Mouse (Mus musculus): Measurements from ENCODE around the gene Mrpl51.
"Not testable (repeated sequence)": the region's sequence is repeated elsewhere in the genome, so short reads cannot be mapped to it uniquely, and the experiment has no call there.

Gene Mrpl51

DNA sequence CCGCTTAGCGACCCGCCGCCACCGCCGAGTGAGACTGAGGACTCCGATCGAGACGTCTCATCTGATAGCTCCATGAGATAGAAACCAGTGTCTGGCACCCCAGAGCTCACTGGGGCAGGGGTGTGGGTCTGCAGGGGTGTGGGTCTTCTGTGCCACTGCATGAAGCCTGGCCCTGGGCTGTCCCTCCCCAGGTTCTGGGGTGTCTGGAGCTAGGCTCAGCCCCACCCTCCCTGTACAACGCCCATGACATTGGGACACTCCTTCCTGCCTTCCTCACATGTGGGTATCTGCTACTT lies 31.1 kb upstream of the Mrpl51 start:
- DNase-seq = no peak

- peak; percentile 83 for DNase-seq
These were observed 30.5 kb upstream of the Mrpl51 start for GRCm38 (mm10) chr6:125160854-125161760.

DNA sequence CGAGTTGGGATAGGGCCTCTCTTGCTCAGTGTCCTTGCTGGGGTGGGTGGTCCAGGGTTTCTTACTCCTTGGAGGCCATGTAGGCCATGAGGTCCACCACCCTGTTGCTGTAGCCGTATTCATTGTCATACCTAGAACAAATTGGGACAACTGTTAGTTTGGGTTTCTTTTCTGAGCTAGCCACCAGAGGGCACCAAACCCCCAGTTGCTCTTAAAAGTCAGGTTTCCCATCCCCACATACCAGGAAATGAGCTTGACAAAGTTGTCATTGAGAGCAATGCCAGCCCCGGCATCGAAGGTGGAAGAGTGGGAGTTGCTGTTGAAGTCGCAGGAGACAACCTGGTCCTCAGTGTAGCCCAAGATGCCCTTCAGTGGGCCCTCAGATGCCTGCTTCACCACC lies 29.6 kb upstream of the Mrpl51 start:
- DNase-seq = peak; percentile 74

- not testable (repeated sequence) for DNase-seq
These were observed 28.8 kb upstream of the Mrpl51 start for GRCm38 (mm10) chr6:125162615-125163305.

DNA sequence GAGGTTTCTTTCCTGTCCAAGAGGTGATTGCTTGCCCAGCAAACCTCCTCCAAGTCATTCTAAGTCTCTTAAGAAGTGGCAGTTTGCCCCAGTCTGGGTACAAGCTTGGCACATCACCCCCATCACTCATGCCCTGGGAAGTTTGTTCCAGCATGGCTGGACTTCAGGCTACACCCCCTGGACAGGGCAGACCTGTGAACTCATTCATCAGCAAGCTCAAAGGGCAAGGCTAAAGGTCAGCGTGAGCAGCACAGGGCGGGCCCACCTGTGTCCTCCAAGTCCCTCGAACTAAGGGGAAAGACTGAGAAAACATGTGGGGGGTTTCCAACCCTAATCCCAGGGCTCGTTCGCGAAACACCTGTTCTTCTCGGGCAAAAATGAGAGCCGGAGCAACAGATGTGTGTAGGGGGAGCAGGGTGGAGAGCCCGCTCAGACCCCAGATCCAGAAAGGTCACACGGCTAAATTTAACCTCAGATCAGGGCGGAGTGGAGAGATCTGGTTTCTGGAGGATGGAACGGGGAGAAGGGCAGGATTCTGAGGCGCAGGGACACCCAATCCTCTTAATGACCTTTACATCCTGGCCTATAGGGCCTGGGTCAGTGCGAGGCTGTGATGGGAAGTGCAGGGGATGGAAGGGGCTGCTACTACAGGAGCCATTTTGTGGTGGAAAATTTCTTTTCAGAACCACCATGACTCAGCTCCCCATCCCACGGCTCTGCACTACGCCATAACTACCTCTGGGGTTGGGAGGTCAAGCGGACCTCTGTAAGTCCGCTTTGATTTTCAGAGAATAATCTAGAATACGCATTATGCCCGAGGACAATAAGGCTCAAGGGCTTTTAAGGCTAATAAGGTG lies 27.6 kb upstream of the Mrpl51 start:
- DNase-seq = peak; percentile 83

DNA sequence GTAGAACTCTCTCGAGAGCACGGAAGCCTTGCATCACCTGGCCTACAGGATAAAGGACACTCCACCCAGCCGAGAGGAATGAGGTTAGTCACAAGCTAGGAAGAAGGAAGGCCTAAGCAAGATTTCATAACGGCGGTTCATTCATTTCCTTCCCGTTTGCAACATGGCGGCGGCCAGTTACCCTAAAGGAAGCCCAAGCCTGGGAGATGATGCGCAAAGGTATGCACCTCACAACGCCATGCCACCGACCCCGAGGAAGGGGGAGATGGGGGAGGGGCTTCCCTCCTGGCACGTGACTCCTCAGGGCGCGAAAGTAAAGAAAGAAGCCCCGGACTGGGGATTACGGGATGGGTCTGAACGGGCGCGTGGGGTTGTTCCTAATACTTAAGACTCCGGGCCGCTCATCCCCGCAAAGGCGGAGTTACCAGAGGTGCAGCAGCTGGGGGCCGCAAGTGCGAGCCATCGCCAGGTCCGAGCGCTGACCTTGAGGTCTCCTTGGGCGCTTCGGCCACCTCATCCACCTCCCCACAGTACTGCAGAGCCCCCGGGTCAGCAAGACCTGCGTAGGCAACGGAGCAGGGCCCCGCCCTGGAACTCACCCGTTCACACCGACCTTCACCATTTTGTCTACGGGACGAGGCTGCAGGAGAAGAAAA lies 26.8 kb upstream of the Mrpl51 start:
- peak; percentile 75 for DNase-seq

DNA sequence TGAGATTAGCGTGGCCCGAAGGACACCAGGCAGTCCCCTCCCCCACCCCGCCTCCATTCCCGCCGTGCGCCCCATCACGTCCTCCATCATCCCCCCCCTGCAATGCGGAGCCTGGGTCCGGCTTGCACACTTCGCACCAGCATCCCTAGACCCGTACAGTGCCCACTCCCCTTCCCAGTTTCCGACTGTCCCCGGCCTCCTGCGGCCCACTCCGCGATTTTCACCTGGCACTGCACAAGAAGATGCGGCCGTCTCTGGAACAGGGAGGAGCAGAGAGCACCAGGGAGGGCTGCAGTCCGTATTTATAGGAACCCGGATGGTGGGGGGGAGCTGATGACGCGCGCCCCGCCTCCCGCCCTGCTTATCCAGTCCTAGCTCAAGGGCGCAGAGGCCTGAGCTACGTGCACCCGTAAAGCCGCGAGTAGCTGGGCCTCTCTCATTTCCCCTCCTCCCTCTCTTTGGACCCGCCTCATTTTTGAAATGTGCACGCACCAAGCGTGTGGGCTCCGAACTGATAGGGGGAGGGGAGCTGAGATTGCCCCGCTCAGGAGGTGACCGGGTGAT lies 26.2 kb upstream of the Mrpl51 start:
- peak; percentile 98 for DNase-seq

DNA sequence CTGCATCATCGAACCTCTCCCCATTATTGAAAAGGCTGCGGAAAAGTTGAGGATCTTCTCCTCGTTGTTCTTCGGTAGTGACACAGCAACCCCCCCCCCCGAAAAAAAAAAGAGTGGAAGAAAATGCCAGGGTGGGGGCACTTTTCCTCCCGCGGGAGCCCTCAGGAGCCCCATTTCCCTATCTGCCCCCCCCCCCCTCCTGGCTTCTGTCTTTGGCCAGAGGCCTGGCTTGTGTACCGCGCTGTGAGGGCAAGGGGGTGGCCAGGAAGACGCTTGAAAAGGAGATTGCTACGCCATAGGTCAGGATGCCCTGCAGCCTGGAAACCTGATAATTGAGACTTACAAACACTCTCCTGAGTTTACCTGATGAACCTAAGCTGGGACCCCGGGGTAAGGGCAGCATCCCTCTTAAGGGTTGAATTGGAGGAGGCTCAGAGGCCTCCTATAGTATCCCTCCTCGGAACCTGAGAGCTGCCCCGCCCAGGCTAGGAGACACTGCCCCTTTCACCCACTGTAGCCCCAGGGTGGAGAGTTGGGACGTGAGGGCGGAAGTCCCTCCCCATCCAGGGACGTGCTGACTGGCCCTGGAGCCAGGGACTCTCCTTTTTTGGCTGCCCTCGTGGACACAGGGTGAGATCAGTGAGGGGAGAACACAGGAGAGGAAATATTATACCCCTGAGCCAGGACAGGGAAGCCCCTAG lies 25.4 kb upstream of the Mrpl51 start, which contains the start of gene Gapdh:
Gene Gapdh, minus strand, starts transcription at position 417 of the 701 bp plus-strand sequence.
- peak; percentile 89 for DNase-seq

DNA sequence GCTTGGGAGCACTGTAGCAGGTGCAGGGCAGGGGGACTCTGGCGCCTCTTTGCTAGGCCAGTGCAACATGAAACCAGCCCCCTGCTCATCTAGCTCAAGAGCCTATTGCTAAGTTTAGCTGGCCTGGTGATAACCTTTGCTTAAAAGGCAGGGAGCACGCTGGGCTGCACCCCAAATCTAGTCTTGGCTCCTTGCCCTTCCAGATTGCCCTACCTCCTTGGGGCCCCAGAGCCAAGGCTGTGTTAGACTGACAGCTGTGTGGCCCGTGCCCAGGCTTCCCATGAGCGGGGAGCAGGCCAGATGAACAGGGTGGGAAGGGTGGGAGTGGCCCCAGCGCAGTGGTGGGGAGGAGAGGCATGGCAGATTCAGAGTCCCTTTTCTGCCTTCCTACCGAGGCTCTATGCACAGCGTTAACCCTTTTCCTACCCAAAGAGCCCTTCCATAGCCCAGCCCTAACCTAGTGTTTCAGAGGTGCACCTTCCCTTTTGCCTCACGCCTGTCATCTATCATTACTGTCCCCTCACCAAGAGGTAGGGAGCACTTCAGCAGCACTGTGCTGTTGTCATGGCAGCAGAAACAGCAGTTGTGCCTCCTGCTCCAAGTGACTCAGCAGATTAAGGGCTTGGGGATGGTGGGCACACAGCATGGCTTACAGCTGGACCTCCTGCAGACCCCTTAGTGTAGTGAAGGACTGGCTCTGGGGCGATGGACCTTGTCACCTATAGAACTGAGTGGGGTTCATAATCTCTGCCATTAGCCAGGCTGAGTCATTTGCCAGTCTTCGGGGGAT lies 24.5 kb upstream of the Mrpl51 start:
- DNase-seq = peak; percentile 39

DNA sequence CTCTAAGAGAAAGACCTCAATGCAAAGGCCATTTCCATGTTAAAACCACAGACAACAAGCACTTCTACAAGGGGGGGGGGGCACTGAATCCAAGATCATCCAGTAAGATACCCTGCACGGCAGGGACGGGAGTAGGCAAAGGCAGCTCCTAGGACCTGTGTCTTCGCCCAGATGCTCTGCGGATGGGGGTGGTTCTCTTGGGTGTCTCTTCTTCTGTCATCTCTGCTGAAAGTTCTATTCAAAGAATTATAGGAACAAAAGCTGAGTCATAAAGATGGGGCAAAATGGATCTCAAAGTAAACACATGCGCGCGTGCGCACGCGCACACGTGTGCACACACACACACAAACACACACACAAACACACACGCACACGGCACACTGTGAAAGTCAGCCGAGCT lies 23.5 kb upstream of the Mrpl51 start:
- DNase-seq = no peak

DNA sequence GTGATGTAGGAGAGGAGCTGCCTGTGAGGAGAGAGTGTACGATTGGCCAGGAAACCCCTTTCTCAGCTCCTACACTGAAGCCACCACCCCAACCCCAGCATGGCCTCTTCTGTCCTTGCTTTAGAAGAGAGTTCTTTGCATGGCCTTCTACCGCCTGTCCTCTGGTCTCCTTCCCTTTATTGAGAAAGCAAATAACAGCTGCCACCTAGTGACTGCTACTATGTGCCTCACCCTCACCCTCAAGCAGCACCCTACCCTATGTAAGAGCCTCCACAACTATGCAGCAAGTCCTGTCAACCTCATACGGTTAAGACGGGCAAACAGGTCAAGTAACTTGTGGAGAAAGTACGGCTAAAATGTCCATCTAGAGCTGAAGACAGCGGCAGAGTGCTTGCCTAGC lies 21.4 kb upstream of the Mrpl51 start:
- no peak for DNase-seq

- DNase-seq = no peak
These were observed 19.1 kb upstream of the Mrpl51 start for GRCm38 (mm10) chr6:125172474-125172873.

GRCm38 (mm10) chr6:125173256-125173655 lies 18.3 kb upstream of the Mrpl51 start:
- DNase-seq = no peak

- no peak for DNase-seq
These were observed 16.1 kb upstream of the Mrpl51 start for GRCm38 (mm10) chr6:125175469-125175868.

- no peak for DNase-seq
These were observed 12.0 kb upstream of the Mrpl51 start for GRCm38 (mm10) chr6:125179601-125180000.

GRCm38 (mm10) chr6:125182133-125182532 lies 9.5 kb upstream of the Mrpl51 start:
- no peak for DNase-seq

DNA sequence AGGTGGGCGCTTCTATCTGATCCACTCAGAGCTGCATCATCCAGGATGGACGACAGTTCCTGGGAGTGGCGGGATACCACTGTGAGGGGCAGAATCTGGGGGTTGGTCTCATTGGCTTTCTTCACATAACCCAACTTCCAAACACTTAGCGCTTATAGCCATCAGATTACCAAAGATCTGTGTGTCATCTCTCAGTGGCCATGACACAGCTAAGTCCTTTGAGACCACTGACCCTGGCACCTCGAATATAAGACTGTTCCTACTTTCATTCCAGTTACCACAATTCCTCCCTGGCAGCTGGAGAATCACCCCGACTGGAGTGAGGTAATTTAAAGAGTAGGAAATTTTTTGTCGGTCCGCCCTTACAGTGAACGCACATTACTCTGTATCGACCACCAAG lies 5.4 kb upstream of the Mrpl51 start:
- DNase-seq = no peak

DNA sequence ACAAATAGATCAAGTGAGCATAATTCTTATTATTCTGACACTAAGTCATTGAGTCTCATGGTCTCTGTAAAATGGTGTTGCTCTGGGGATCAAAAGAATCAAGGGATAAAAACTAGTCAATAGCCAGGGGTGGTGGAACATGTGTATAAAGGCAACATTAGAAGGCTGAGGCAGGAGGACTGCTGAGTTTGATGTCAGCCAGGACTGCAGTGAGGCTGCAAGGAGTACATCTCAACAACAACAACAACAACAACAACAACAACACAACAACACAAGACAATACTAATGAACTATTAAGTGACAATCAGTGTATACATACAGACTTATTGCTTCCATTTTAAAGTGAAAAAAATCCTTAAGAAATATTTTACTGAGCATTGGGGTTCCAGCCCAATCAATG lies 785 bp upstream of the Mrpl51 start:
- no peak for DNase-seq

GRCm38 (mm10) chr6:125192016-125192714 lies 564 bp downstream of the Mrpl51 start:
- DNase-seq = peak; percentile 95

DNA sequence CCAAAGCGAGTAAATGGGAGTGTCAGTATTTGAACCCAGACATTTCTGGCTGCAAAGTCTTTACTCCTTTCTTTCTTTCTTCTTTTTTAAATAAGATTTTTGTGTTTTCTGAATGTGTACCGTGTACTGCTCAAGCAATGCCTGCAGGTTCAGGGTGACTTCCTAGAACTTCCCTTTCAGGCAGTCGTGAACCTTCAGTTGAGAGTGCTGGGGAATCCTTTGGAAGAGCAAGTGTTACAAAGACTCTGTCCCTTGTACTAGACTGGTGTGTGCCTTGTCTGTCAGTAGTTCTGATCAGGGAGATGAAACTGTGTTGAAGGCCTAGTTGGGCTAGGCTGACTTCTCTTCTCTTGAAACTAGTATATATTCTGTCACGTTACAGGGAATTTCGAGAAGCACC lies 1.2 kb downstream of the Mrpl51 start:
- no peak for DNase-seq

Data from kidney, postnatal 14 days (tissue).